Mouse (Mus musculus) testis, adult 2 months (tissue): Measurements from ENCODE around the gene Gm32802. TPM values are rescaled to one million over a fixed set of nuclear protein-coding genes. Genes with fewer than 3 reads are reported as not detected.
"Not testable (repeated sequence)": the region's sequence is repeated elsewhere in the genome, so short reads cannot be mapped to it uniquely, and the experiment has no call there.

Source experiments
- H3K27ac ChIP-seq: fragments of 200-500 bp; 2 replicates; pipeline ENCODE4 v1.5.1; 2012; ENCODE audit warnings: low read depth, low read length; ENCODE audit not compliant: control insufficient read depth, insufficient read depth
- H3K27me3 ChIP-seq: fragments of 200-500 bp; 2 replicates; pipeline ENCODE4 v1.6.1; 2012; ENCODE audit warnings: mild to moderate bottlenecking, low read length, moderate library complexity; ENCODE audit not compliant: control insufficient read depth, insufficient read depth
- H3K36me3 ChIP-seq: fragments of 200-500 bp; 2 replicates; pipeline ENCODE4 v1.6.1; 2012; ENCODE audit warnings: mild to moderate bottlenecking, low read length; ENCODE audit not compliant: control insufficient read depth, insufficient read depth
- H3K4me1 ChIP-seq: fragments of 200-500 bp; 2 replicates; pipeline ENCODE4 v1.6.1; 2012; ENCODE audit warnings: low read length; ENCODE audit not compliant: control insufficient read depth, insufficient read depth
- H3K4me3 ChIP-seq: fragments of 200-500 bp; 2 replicates; pipeline ENCODE4 v1.5.1; 2012; ENCODE audit warnings: low read depth, mild to moderate bottlenecking, low read length, moderate library complexity, mixed read lengths; ENCODE audit not compliant: control insufficient read depth
- CTCF ChIP-seq: fragments of 200-500 bp; IDR thresholded peaks from 2 replicates; pipeline ENCODE4 v1.5.1; 2012; ENCODE audit warnings: low read depth, mild to moderate bottlenecking, inconsistent platforms, low read length, moderate library complexity; ENCODE audit not compliant: control insufficient read depth, insufficient read depth, insufficient replicate concordance
- POLR2A ChIP-seq: fragments of 200-500 bp; IDR thresholded peaks from 2 replicates; pipeline ENCODE4 v1.6.1; 2012; ENCODE audit warnings: low read depth, mild to moderate bottlenecking, inconsistent platforms, low read length, moderate library complexity; ENCODE audit not compliant: control insufficient read depth
- polyA plus RNA-seq: library from polyadenylated mRNA; depleted of rRNA; stranded (reverse); fragments of >200 nt; gene quantifications from 2 replicates; pipeline ENCODE4 v1.2.3, GENCODE M21; 2012; rRNA removed

Gm32802 gene
- not detected in 2 replicates for polyA plus RNA-seq

DNA sequence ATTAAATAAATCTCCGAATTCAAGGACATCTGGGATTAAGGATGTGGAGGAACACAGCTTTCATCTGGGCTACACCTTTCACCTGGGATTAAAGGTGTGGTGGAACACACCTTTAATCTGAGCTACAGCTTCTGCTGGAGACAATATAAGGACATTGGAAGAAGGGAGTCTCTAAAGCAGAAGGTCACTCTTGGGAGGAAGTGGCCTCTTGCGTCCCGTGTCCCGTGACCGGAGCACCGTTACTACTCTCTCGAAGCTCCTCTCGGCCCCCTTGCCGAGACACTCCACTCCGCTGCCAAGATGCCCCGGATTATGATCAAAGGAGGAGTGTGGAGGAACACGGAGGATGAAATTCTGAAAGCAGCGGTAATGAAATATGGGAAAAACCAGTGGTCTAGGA lies at the start of gene Gm32802:
TSS of gene Gm32802 (plus strand) at position 301 of the 400 bp plus-strand sequence.
- not testable (repeated sequence) for H3K27ac ChIP-seq, H3K27me3 ChIP-seq, H3K4me3 ChIP-seq, H3K36me3 ChIP-seq, H3K4me1 ChIP-seq

DNA sequence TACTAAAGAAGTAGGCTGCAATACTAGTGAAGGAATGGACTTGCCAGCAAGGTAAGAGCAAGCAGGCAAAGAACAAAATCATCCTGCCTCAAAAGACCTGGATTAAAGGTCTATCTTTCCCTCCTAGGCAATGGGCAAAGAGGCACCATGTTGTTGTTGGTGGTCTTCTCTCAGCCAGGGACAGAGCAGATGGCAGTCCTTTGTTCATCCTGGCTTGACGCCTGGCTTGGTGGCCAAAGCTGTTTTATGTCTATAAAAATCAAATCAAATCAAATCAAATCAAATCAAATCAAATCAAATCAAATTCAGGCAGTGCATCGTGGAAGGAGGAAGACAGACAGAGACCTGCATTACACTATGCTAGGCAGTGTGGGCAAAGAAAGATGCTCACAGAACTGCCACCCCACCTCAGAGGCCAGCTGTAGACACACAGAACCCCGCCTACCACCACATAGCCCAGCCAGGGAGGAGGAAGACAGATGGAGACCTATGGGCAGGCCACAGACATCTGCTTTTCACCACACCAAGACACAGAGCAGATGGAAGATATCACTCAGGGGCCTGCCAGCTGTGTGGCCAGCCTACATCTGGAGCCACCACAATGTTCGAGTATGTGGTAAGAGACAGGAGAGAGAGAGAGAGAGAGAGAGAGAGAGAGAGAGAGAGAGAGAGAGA lies 42.6 kb upstream of the Gm32802 start:
- not testable (repeated sequence) for H3K36me3 ChIP-seq, H3K27ac ChIP-seq, H3K4me3 ChIP-seq, H3K4me1 ChIP-seq, H3K27me3 ChIP-seq

DNA sequence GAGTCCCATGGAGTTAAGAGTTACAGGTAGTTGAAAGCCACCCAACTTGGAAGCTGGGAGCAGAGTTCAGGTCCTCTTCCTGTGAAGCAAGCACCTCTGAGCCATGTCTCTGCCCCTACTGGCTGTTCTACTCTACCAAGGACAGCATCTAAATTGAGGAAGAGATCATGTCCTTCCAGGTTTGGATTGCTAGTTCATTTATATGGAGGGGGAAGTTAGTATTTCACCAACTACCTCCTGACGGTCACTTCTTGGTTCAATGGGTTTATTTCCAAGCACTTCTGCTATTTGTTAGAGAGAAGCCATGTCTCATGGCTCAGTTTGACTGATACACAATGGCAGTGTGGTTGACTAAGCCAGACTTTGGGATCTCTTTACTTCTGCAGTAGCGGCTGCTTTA lies 30.9 kb upstream of the Gm32802 start:
- H3K27ac ChIP-seq, H3K4me3 ChIP-seq, H3K36me3 ChIP-seq, H3K4me1 ChIP-seq, H3K27me3 ChIP-seq: not testable (repeated sequence)

DNA sequence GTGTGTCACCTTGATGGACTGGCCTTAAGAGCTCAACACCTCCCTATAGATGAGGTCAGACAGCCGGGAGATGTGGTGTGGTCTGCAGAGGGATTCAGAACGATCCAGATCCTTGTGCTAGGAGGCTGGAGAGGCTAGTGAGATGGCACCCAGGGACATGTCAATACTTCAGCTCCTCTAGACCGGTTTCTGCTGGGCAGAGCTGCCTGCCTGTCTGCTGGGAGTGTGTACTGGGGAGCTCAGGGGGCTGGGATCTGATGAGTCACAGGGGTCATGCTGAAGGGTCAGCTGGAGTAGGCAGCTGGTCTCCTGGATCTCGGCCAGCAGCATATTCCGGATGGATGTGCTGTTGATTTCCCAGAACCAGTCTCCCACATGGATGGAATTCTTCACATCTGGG lies 25.9 kb upstream of the Gm32802 start:
- not testable (repeated sequence) for H3K4me3 ChIP-seq, H3K27ac ChIP-seq, H3K36me3 ChIP-seq, H3K27me3 ChIP-seq, H3K4me1 ChIP-seq

DNA sequence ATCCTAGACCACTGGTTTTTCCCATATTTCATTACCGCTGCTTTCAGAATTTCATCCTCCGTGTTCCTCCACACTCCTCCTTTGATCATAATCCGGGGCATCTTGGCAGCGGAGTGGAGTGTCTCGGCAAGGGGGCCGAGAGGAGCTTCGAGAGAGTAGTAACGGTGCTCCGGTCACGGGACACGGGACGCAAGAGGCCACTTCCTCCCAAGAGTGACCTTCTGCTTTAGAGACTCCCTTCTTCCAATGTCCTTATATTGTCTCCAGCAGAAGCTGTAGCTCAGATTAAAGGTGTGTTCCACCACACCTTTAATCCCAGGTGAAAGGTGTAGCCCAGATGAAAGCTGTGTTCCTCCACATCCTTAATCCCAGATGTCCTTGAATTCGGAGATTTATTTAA lies 17.8 kb upstream of the Gm32802 start, which contains the start of gene Gm32717:
TSS of gene Gm32717 (minus strand) at position 101 of the 400 bp plus-strand sequence.
- not testable (repeated sequence) for H3K36me3 ChIP-seq, H3K4me1 ChIP-seq, H3K27ac ChIP-seq, H3K4me3 ChIP-seq, H3K27me3 ChIP-seq

DNA sequence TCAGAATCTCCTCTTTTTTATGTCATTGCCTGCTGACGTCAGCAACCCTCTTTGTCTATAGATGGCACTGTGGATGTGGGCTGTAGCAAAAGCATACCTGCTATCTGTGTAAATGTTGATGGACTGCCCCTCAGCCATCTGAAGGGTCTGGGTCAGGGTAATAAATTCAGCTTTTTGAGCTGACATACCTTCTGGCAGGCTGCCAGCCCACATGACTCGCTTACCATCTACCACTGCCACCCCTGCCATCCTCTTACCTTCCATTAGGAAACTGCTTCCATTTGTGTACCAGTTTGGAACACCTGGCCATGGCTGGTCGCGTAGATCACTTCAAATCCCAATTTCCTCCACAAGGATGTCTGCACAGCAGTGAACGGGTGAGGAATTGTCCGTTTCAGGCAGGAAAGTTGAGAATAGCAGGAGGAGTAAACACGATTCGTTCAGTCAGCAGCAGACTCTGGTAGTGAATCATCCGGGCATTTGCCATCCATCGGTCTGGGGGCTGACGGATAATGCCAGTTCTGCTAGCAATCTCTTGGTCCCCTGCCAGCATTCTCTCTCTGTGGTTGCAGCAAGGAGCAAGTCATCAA lies 9.4 kb upstream of the Gm32802 start:
- not testable (repeated sequence) for H3K27me3 ChIP-seq, H3K4me3 ChIP-seq, H3K36me3 ChIP-seq, H3K27ac ChIP-seq, H3K4me1 ChIP-seq

DNA sequence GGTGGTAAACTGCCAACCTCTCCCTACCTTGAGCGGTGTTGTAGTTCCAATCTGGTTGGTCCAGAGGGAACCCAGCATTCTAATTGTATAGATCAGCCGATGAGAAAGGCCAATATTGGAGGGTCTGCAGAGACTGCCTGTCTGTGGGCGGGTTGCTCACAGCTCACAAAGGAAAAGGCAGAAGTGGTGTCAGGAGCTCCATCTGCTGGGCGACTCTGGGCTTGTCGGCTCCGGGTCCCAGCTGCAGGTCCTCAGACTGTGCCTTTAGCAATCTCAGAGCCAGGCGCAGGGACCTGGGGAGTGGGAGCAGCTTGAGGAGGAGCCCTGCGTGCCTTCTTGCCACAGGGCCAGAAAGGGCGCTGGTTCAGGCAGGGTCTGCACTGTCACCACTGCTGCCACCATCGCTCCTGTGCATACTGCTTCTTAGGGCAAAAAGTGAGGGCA lies 7.6 kb upstream of the Gm32802 start:
- TF ChIP-seq POLR2A, result no peak
- no peak for TF ChIP-seq CTCF
- H3K27me3 ChIP-seq, result no peaks in the 10 kb centered on the region
- no peaks in the 10 kb centered on the region for H3K4me1 ChIP-seq
- no peaks in the 10 kb centered on the region for H3K36me3 ChIP-seq
- H3K27ac ChIP-seq, result no peak overlapping the region
- no peak overlapping the region for H3K4me3 ChIP-seq

DNA sequence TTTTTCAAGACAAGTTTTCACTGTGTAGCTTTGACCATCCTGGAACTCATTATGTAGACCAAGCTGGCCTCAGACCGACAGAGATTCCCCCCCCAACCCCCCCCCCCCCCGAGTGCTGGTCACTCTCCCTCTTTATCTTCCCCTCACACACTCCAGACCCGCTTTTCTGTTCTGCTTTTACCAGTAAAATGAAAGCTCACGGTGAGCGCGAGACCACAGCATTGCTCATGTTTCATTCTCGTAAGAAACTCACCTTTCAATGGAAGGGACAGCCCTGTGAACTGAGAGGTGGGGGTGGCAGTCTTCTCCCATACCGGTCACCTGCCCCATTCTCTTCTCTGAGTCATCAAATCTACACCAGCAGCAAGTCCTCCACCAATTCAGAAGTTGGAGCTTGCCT lies 10.3 kb downstream of the Gm32802 start:
- H3K27ac ChIP-seq, H3K27me3 ChIP-seq, H3K4me3 ChIP-seq, H3K36me3 ChIP-seq, H3K4me1 ChIP-seq: not testable (repeated sequence)

DNA sequence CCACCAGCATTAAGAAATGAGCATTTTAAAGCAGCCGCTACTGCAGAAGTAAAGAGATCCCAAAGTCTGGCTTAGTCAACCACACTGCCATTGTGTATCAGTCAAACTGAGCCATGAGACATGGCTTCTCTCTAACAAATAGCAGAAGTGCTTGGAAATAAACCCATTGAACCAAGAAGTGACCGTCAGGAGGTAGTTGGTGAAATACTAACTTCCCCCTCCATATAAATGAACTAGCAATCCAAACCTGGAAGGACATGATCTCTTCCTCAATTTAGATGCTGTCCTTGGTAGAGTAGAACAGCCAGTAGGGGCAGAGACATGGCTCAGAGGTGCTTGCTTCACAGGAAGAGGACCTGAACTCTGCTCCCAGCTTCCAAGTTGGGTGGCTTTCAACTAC lies 12.9 kb downstream of the Gm32802 start:
- H3K27me3 ChIP-seq, H3K36me3 ChIP-seq, H3K27ac ChIP-seq, H3K4me1 ChIP-seq, H3K4me3 ChIP-seq: not testable (repeated sequence)

DNA sequence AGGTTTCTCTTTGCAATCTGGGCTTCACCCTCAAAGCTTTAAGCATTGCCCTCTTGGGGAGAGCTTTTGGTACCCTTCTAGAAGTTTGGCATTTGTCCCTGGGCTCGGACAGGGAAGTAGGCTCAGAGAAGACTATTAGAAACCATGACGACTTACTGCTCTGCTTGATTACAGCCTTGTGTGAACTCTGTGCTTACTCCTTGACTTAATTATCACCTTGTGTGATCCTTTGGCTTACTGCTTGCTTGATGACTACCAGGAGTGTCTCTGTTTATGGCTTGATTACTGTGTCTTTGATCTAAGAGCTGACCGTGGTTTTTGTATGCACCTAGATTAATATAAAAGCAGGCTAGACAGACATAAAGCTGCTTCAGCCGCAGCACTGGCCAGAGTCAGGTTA lies 19.6 kb downstream of the Gm32802 start:
- not testable (repeated sequence) for H3K4me1 ChIP-seq, H3K4me3 ChIP-seq, H3K27ac ChIP-seq, H3K36me3 ChIP-seq, H3K27me3 ChIP-seq

DNA sequence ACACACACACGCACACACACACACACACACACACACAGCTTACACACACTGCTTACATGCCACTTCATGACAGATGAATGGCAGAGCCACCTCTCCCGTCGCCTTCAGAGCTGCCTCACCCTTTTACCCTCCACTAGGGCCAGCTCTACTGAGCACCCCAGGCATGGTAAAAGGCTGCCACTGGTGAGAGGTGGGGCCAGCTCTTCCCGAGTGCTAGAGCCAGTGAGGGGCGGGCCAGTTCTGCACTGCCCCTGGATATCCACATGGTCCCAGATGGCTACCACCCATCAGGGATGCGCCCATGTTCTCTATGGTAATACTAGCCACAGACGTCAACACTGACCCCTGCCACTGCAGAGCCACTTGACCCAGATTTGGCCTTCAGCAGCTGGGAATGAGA lies 24.1 kb downstream of the Gm32802 start:
- H3K27ac ChIP-seq, H3K4me3 ChIP-seq, H3K4me1 ChIP-seq, H3K36me3 ChIP-seq, H3K27me3 ChIP-seq: not testable (repeated sequence)

DNA sequence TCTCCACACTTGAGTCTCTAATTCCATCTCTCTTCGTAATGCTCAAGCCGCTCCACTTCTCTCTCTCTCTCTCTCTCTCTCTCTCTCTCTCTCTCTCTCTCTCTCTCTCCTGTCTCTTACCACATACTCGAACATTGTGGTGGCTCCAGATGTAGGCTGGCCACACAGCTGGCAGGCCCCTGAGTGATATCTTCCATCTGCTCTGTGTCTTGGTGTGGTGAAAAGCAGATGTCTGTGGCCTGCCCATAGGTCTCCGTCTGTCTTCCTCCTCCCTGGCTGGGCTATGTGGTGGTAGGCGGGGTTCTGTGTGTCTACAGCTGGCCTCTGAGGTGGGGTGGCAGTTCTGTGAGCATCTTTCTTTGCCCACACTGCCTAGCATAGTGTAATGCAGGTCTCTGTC lies 24.5 kb downstream of the Gm32802 start:
- not testable (repeated sequence) for H3K4me3 ChIP-seq, H3K27me3 ChIP-seq, H3K4me1 ChIP-seq, H3K36me3 ChIP-seq, H3K27ac ChIP-seq
